Mouse (Mus musculus) heart, adult 2 months (tissue): ENCODE measurements around the gene Arhgef18. TPM values are rescaled to one million over a fixed set of nuclear protein-coding genes. Genes with fewer than 3 reads are reported as not detected.

Source experiments
- DNase-seq, 2 experiments: peaks; one replicate each; pipeline ENCODE4 v3.0.0; 2021
- H3K27ac ChIP-seq: fragments of 200-600 bp; 2 replicates; pipeline ENCODE4 v1.8.1; 2022
- H3K27me3 ChIP-seq: fragments of 200-500 bp; 2 replicates; pipeline ENCODE4 v1.6.1; 2012; ENCODE audit warnings: mild to moderate bottlenecking, low read length, inconsistent platforms, mixed read lengths; ENCODE audit not compliant: control insufficient read depth, insufficient read depth
- H3K36me3 ChIP-seq: fragments of 200-500 bp; 2 replicates; pipeline ENCODE4 v1.6.1; 2012; ENCODE audit warnings: low read length, inconsistent platforms; ENCODE audit not compliant: control insufficient read depth, insufficient read depth
- H3K4me1 ChIP-seq: fragments of 200-500 bp; 2 replicates; pipeline ENCODE4 v1.6.1; 2011; ENCODE audit warnings: low read length; ENCODE audit not compliant: control insufficient read depth, insufficient read depth
- H3K4me3 ChIP-seq: fragments of 200-600 bp; 2 replicates; pipeline ENCODE4 v1.8.1; 2022
- H3K79me2 ChIP-seq: fragments of 200-500 bp; replicated peaks from 2 replicates; pipeline ENCODE4 v1.6.1; 2012; ENCODE audit warnings: mild to moderate bottlenecking, inconsistent platforms, low read length, moderate library complexity, mixed read lengths; ENCODE audit not compliant: control insufficient read depth, insufficient read depth
- H3K9ac ChIP-seq: fragments of 200-500 bp; 2 replicates; pipeline ENCODE4 v1.6.1; 2012; ENCODE audit warnings: low read depth, mild to moderate bottlenecking, control low read depth, inconsistent platforms, low read length, mixed read lengths
- CTCF ChIP-seq: fragments of 200-600 bp; IDR thresholded peaks from 2 replicates; pipeline ENCODE4 v1.8.1; 2022; ENCODE audit warnings: antibody characterized with exemption, mild to moderate bottlenecking, moderate library complexity
- EP300 ChIP-seq: fragments of 200-500 bp; IDR thresholded peaks from 2 replicates; pipeline ENCODE4 v1.6.1; 2011; ENCODE audit warnings: low read depth, low read length, control low read depth; ENCODE audit not compliant: insufficient read depth
- POLR2A ChIP-seq: fragments of 200-500 bp; IDR thresholded peaks from 2 replicates; pipeline ENCODE4 v1.6.1; 2011; ENCODE audit warnings: mild to moderate bottlenecking, low read depth, low read length, control low read depth; ENCODE audit not compliant: insufficient read depth
- WGBS: fragments of 180-500 bp; shearing (Covaris S2); methylation state at CpG from one replicate; pipeline ENCODE4 v1.1.7; 2018; 5-methylcytosine and 5-hydroxymethylcytosine counted together
- intact Hi-C: fragments of 180-260 bp; cut with DNase I; formaldehyde crosslinking; loops from one replicate; pipeline ENCODE4 v1.15.1; 2025
- polyA plus RNA-seq: library from polyadenylated mRNA; depleted of rRNA; stranded (reverse); fragments of >200 nt; gene quantifications from 2 replicates; pipeline ENCODE4 v1.2.3, GENCODE M21; 2012
- total RNA-seq, 2 experiments: library from RNA; stranded (reverse); gene quantifications; 2 replicates each; pipeline ENCODE4 v1.2.3; 2021

Gene Arhgef18
- total and polyA plus RNA-seq, 3 experiments = 12.3 to 20.4 (median 18.7) TPM

GRCm38 (mm10) chr8:3415259-3415658 is 22.5 kb downstream of the Arhgef18 start:
- Histone ChIP-seq H3K9ac (no peak overlapping the region), H3K36me3 (peaks cover 12% of the 10 kb centered on the region), H3K27ac (no peak overlapping the region), H3K79me2 (peaks cover 2% of the 10 kb centered on the region; the same call in 1 of the 2 replicates), H3K27me3 (no peaks in the 10 kb centered on the region), H3K4me3 (no peak overlapping the region), H3K4me1 (peaks cover 33% of the 10 kb centered on the region)
- WGBS = 63% methylated on average over 4 of the region's 4 CpGs
- intact Hi-C loops = no loop called here
- TF ChIP-seq EP300 (no peak), CTCF (no peak), POLR2A (no peak)
- no peak for DNase-seq

GRCm38 (mm10) chr8:3415661-3416060 is 22.9 kb downstream of the Arhgef18 start:
- Histone ChIP-seq H3K36me3 (peaks cover 12% of the 10 kb centered on the region), H3K4me3 (no peak overlapping the region), H3K4me1 (peaks cover 35% of the 10 kb centered on the region), H3K27ac (no peak overlapping the region), H3K27me3 (no peaks in the 10 kb centered on the region), H3K9ac (no peak overlapping the region), H3K79me2 (peaks cover 2% of the 10 kb centered on the region; the same call in 1 of the 2 replicates)
- WGBS = 81% methylated on average over 6 of the region's 6 CpGs
- DNase-seq = no peak
- intact Hi-C loops = no loop called here
- TF ChIP-seq CTCF = no peak
- no peak for TF ChIP-seq POLR2A
- TF ChIP-seq EP300 = no peak

GRCm38 (mm10) chr8:3416846-3417245 is 24.0 kb downstream of the Arhgef18 start:
- H3K36me3 ChIP-seq = peaks cover 9% of the 10 kb centered on the region
- DNase-seq = peak in 1 of 2 experiments; percentile 42
- no peak overlapping the region; the same call in 1 of the 2 replicates for H3K27ac ChIP-seq
- 45% methylated on average over 4 of the region's 4 CpGs for WGBS
- no peak overlapping the region for H3K9ac ChIP-seq
- no peak overlapping the region for H3K4me3 ChIP-seq
- TF ChIP-seq CTCF (no peak), EP300 (no peak), POLR2A (no peak)
- intact Hi-C loops = no loop called here
- H3K79me2 ChIP-seq = peaks cover 2% of the 10 kb centered on the region; the same call in 1 of the 2 replicates
- peaks cover 29% of the 10 kb centered on the region for H3K4me1 ChIP-seq
- no peaks in the 10 kb centered on the region for H3K27me3 ChIP-seq

- TF ChIP-seq POLR2A (no peak), CTCF (no peak)
- H3K9ac ChIP-seq = peak overlapping the region; percentile 24; the same call in 1 of the 2 replicates
- no peak overlapping the region for H3K4me3 ChIP-seq
- 38% methylated on average over 8 of the region's 8 CpGs for WGBS
- H3K79me2 ChIP-seq = peaks cover 2% of the 10 kb centered on the region; the same call in 1 of the 2 replicates
- no peaks in the 10 kb centered on the region for H3K27me3 ChIP-seq
- DNase-seq = no peak
- H3K36me3 ChIP-seq = peaks cover 9% of the 10 kb centered on the region
- peak overlapping the region; percentile 47 for H3K27ac ChIP-seq
- peaks cover 26% of the 10 kb centered on the region for H3K4me1 ChIP-seq
- intact Hi-C loops = no loop called here
Observed at GRCm38 (mm10) chr8:3417455-3417854, 24.6 kb downstream of the Arhgef18 start.

GRCm38 (mm10) chr8:3418101-3418500 is 25.3 kb downstream of the Arhgef18 start:
- DNase-seq = peak in 1 of 2 experiments; percentile 33
- TF ChIP-seq POLR2A (no peak), EP300 (no peak), CTCF (no peak)
- 81% methylated on average over 1 of the region's 1 CpGs for WGBS
- H3K4me3 ChIP-seq = no peak overlapping the region
- peak overlapping the region; percentile 47; the same call in 1 of the 2 replicates for H3K27ac ChIP-seq
- H3K27me3 ChIP-seq = no peaks in the 10 kb centered on the region
- H3K4me1 ChIP-seq = peaks cover 26% of the 10 kb centered on the region
- intact Hi-C loops = no loop called here
- H3K36me3 ChIP-seq = peaks cover 7% of the 10 kb centered on the region
- H3K79me2 ChIP-seq = peaks cover 3% of the 10 kb centered on the region; the same call in 1 of the 2 replicates
- no peak overlapping the region for H3K9ac ChIP-seq

GRCm38 (mm10) chr8:3420105-3420706 is 27.4 kb downstream of the Arhgef18 start:
- 74% methylated on average over 10 of the region's 10 CpGs for WGBS
- H3K4me1 ChIP-seq = peaks cover 20% of the 10 kb centered on the region

More at GRCm38 (mm10) chr8:3420105-3420706, 27.4 kb downstream of the Arhgef18 start:
- no peak for DNase-seq
- no peak overlapping the region for H3K27ac ChIP-seq
- no peaks in the 10 kb centered on the region for H3K27me3 ChIP-seq
- intact Hi-C loops = no loop called here
- peaks cover 7% of the 10 kb centered on the region for H3K36me3 ChIP-seq
- no peak overlapping the region for H3K9ac ChIP-seq
- no peak for TF ChIP-seq EP300
- TF ChIP-seq POLR2A = no peak
- TF ChIP-seq CTCF = no peak
- no peak overlapping the region for H3K4me3 ChIP-seq
- peaks cover 3% of the 10 kb centered on the region; the same call in 1 of the 2 replicates for H3K79me2 ChIP-seq
